Mouse (Mus musculus) bone marrow, adult 2 months (tissue): ENCODE data around the gene Rps6ka5. TPM values are rescaled to one million over a fixed set of nuclear protein-coding genes. Genes with fewer than 3 reads are reported as not detected.

Source experiments
- H3K27ac ChIP-seq: fragments of 200-500 bp; 2 replicates; pipeline ENCODE4 v1.5.1; 2012; ENCODE audit warnings: low read depth, mild to moderate bottlenecking, control low read depth, inconsistent platforms, low read length; ENCODE audit not compliant: control insufficient read depth, poor library complexity, insufficient read depth
- H3K4me1 ChIP-seq: fragments of 200-500 bp; 2 replicates; pipeline ENCODE4 v1.6.1; 2011; ENCODE audit warnings: low read length; ENCODE audit not compliant: control insufficient read depth, insufficient read depth
- H3K4me3 ChIP-seq: fragments of 200-500 bp; replicated peaks from 2 replicates; pipeline ENCODE3; 2011; ENCODE audit warnings: mild to moderate bottlenecking, low read depth, low read length, control low read depth; ENCODE audit not compliant: control insufficient read depth
- CTCF ChIP-seq: fragments of 200-500 bp; IDR thresholded peaks from 2 replicates; pipeline ENCODE4 v1.5.1; 2011; ENCODE audit warnings: low read length, control low read depth; ENCODE audit not compliant: control insufficient read depth, insufficient read depth
- POLR2A ChIP-seq: fragments of 200-500 bp; IDR thresholded peaks from 2 replicates; pipeline ENCODE4 v1.6.1; 2011; ENCODE audit warnings: low read depth, mild to moderate bottlenecking, control low read depth, low read length, borderline replicate concordance; ENCODE audit not compliant: control insufficient read depth
- WGBS: fragments of 180-500 bp; shearing (Covaris S2); methylation state at CpG from one replicate; pipeline ENCODE4 v1.1.7; 2018; 5-methylcytosine and 5-hydroxymethylcytosine counted together
- polyA plus RNA-seq: library from polyadenylated mRNA; stranded (reverse); fragments of >200 nt; gene quantifications from 2 replicates; pipeline ENCODE4 v1.2.4, GENCODE M21; 2011; ENCODE audit warnings: low replicate concordance; ENCODE audit not compliant: missing spikeins, insufficient read depth, insufficient read length

Rps6ka5 gene
- polyA plus RNA-seq, 1 experiment, result 5.3 TPM

GRCm38 (mm10) chr12:100762663-100763425, 36.1 kb upstream of the Rps6ka5 start:
- 78% methylated on average over 11 of the region's 11 CpGs for WGBS
- peaks cover 4% of the 10 kb centered on the region; the same call in 1 of the 2 replicates for H3K4me1 ChIP-seq
- TF ChIP-seq POLR2A (no peak), CTCF (no peak)
- no peak overlapping the region for H3K27ac ChIP-seq
- no peak overlapping the region for H3K4me3 ChIP-seq

GRCm38 (mm10) chr12:100757427-100757826, 30.6 kb upstream of the Rps6ka5 start:
- Histone ChIP-seq H3K4me1 (no peaks in the 10 kb centered on the region; the same call in 1 of the 2 replicates), H3K4me3 (no peak overlapping the region), H3K27ac (no peak overlapping the region)
- TF ChIP-seq CTCF (no peak), POLR2A (no peak)
- WGBS, result 72% methylated on average over 4 of the region's 4 CpGs

- H3K27ac ChIP-seq, result no peak overlapping the region
- TF ChIP-seq POLR2A, result no peak
- TF ChIP-seq CTCF, result no peak
- no peak overlapping the region for H3K4me3 ChIP-seq
- H3K4me1 ChIP-seq, result no peaks in the 10 kb centered on the region; the same call in none of the 2 replicates
- 46% methylated on average over 1 of the region's 1 CpGs for WGBS
Observed at GRCm38 (mm10) chr12:100753716-100754115, 26.9 kb upstream of the Rps6ka5 start.

- Histone ChIP-seq H3K4me3 (no peak overlapping the region), H3K27ac (no peak overlapping the region), H3K4me1 (no peaks in the 10 kb centered on the region; the same call in none of the 2 replicates)
- 18% methylated on average over 1 of the region's 1 CpGs for WGBS
- TF ChIP-seq POLR2A, result no peak
- no peak for TF ChIP-seq CTCF
Observed at GRCm38 (mm10) chr12:100752977-100753376, 26.2 kb upstream of the Rps6ka5 start.

GRCm38 (mm10) chr12:100742468-100742867, 15.7 kb upstream of the Rps6ka5 start:
- Histone ChIP-seq H3K27ac (no peak overlapping the region), H3K4me3 (no peak overlapping the region), H3K4me1 (no peaks in the 10 kb centered on the region)
- 65% methylated on average over 2 of the region's 2 CpGs for WGBS
- no peak for TF ChIP-seq POLR2A
- no peak for TF ChIP-seq CTCF

GRCm38 (mm10) chr12:100740313-100740712, 13.5 kb upstream of the Rps6ka5 start:
- TF ChIP-seq POLR2A, result no peak
- no peak for TF ChIP-seq CTCF
- no peaks in the 10 kb centered on the region for H3K4me1 ChIP-seq
- 64% methylated on average over 5 of the region's 5 CpGs for WGBS
- H3K27ac ChIP-seq, result no peak overlapping the region
- no peak overlapping the region for H3K4me3 ChIP-seq

GRCm38 (mm10) chr12:100739011-100739570, 12.3 kb upstream of the Rps6ka5 start:
- TF ChIP-seq CTCF, result no peak
- no peaks in the 10 kb centered on the region for H3K4me1 ChIP-seq

GRCm38 (mm10) chr12:100738498-100738897, 11.7 kb upstream of the Rps6ka5 start:
- Histone ChIP-seq H3K4me1 (no peaks in the 10 kb centered on the region), H3K4me3 (no peak overlapping the region), H3K27ac (no peak overlapping the region)
- no peak for TF ChIP-seq POLR2A
- TF ChIP-seq CTCF, result no peak
- WGBS, result 77% methylated on average over 3 of the region's 3 CpGs

More at GRCm38 (mm10) chr12:100739011-100739570, 12.3 kb upstream of the Rps6ka5 start:
- 79% methylated on average over 4 of the region's 4 CpGs for WGBS
- H3K4me3 ChIP-seq, result no peak overlapping the region
- no peak overlapping the region for H3K27ac ChIP-seq

- no peak overlapping the region for H3K27ac ChIP-seq
- 93% methylated on average over 2 of the region's 2 CpGs for WGBS
Observed at GRCm38 (mm10) chr12:100735581-100735980, 8.8 kb upstream of the Rps6ka5 start.

More at GRCm38 (mm10) chr12:100735581-100735980, 8.8 kb upstream of the Rps6ka5 start:
- no peak for TF ChIP-seq CTCF
- no peak overlapping the region for H3K4me3 ChIP-seq
- no peaks in the 10 kb centered on the region; the same call in 1 of the 2 replicates for H3K4me1 ChIP-seq
